Mouse (Mus musculus): ENCODE data around the gene Serac1.

Serac1 gene

GRCm38 (mm10) chr17:6005246-6005637, 74.3 kb downstream of the Serac1 start:
- no peak for DNase-seq (ENCODE audit: extremely low spot score)

GRCm38 (mm10) chr17:6003661-6004060, 75.9 kb downstream of the Serac1 start:
- no peak for DNase-seq (ENCODE audit: extremely low spot score)

- DNase-seq (ENCODE audit: extremely low spot score), result no peak
These were observed 77.0 kb downstream of the Serac1 start for GRCm38 (mm10) chr17:6002563-6002962.

GRCm38 (mm10) chr17:6001836-6002235, 77.7 kb downstream of the Serac1 start:
- DNase-seq (ENCODE audit: extremely low spot score), result no peak

- no peak for DNase-seq (ENCODE audit: extremely low spot score)
These were observed 78.2 kb downstream of the Serac1 start for GRCm38 (mm10) chr17:6001389-6001788.

- DNase-seq (ENCODE audit: extremely low spot score), result no peak
These were observed 78.6 kb downstream of the Serac1 start for GRCm38 (mm10) chr17:6000864-6001319.

GRCm38 (mm10) chr17:5999039-5999543, 80.5 kb downstream of the Serac1 start:
- no peak for DNase-seq (ENCODE audit: extremely low spot score)

GRCm38 (mm10) chr17:5998235-5998500, 81.4 kb downstream of the Serac1 start:
- DNase-seq (ENCODE audit: extremely low spot score), result no peak

- DNase-seq (ENCODE audit: extremely low spot score), result no peak
These were observed 81.9 kb downstream of the Serac1 start for GRCm38 (mm10) chr17:5997380-5998234.

GRCm38 (mm10) chr17:5996589-5996988, 83.0 kb downstream of the Serac1 start:
- DNase-seq (ENCODE audit: extremely low spot score), result no peak

- DNase-seq (ENCODE audit: extremely low spot score), result no peak
These were observed 84.9 kb downstream of the Serac1 start for GRCm38 (mm10) chr17:5994606-5995005.

GRCm38 (mm10) chr17:5993581-5994260, 85.8 kb downstream of the Serac1 start:
- DNase-seq (ENCODE audit: extremely low spot score), result no peak

GRCm38 (mm10) chr17:5992866-5993580, 86.5 kb downstream of the Serac1 start:
- no peak for DNase-seq (ENCODE audit: extremely low spot score)

Data from embryo, embryonic 9.5 days (tissue).